Mouse (Mus musculus): ENCODE measurements around the gene Gstt2.

- no peak for TF ChIP-seq CTCF (IDR thresholded peaks at IDR 0.05; ENCODE audit: insufficient read depth, low read depth, low read length)
- no peak for TF ChIP-seq POLR2A (IDR thresholded peaks at IDR 0.05; ENCODE audit: insufficient read depth, low read depth, low read length)
These were observed 19.1 kb upstream of the Gstt2 start for GRCm38 (mm10) chr10:75856155-75856907.
